Mouse (Mus musculus): ENCODE data around the gene Stbd1. TPM values are rescaled to one million over a fixed set of nuclear protein-coding genes. Genes with fewer than 3 reads are reported as not detected.

Stbd1 gene
- 1 to 10 TPM; 5.6 to 7.6 TPM for total RNA-seq (2023)

GRCm38 (mm10) chr5:92602691-92603690, at the start of gene Stbd1:
Gene Stbd1 (plus strand): TSS chr5:92603041.

GRCm38 (mm10) chr5:92554891-92555511, 47.8 kb upstream of the Stbd1 start, which contains the start of gene Fam47e:
Gene Fam47e (plus strand): TSS chr5:92555069.

Other genes starting within 250 kb of the Stbd1 start
- gene Nup54, start 167.8 kb upstream of the Stbd1 start, total RNA-seq (2023), result 10 to 100 TPM; 55.3 to 60.4 TPM
- gene Scarb2, start 96.2 kb upstream of the Stbd1 start, total RNA-seq (2023), result 10 to 100 TPM; 31.1 to 33.0 TPM
- gene Fam47e, start 48.0 kb upstream of the Stbd1 start, total RNA-seq (2023), result not detected
- gene Ccdc158, start 72.2 kb downstream of the Stbd1 start, total RNA-seq (2023), result under 1 TPM in 1 of 2 experiments, not detected in 1; 0.32 TPM
- not detected for gene Shroom3, start 80.4 kb downstream of the Stbd1 start, total RNA-seq (2023)